ENCODE assay signal across 28 mouse cellular contexts in the genomic region with DNA sequence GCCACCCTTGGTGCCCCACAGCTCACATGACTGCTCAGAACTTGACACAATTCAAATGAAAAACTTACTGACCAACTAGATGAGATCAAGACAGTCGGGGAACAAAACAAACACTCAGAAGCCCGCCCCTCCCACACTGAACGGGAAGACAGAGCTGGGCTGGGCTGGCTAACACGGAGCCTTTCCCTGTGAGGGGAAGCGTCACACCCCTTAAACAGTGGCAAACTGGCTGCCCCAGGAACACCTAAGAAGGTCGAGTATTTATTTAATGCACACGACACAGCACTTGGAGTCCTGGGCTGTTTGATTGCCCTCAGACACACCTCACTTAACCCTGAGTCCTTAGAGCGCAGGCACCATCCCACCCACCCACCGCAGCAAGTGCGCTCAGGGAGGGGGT. TPM values are rescaled to one million over a fixed set of nuclear protein-coding genes. Genes with fewer than 3 reads are reported as not detected.
DNase-seq lines count a peak whose midpoint lies in the region; ATAC-seq and TF ChIP-seq lines count a peak whose summit lies in the region.
"Had no signal": no experiment of that assay in that cellular context is flagged by ENCODE, and none has a peak within 500 bp of the region (broad histone marks: within the 10 kb centered on the region; RNA-seq: fewer than 3 reads in every experiment).

No protein-coding gene starts in this region.

- H3K36me3 ChIP-seq in stomach, embryonic 15.5 days, result peaks cover 64% of the 10 kb centered on the region
- H3K36me3 ChIP-seq in hindbrain, postnatal 0 days (ENCODE audit: insufficient read depth, low read length), result peaks cover 75% of the 10 kb centered on the region

- H3K4me3 ChIP-seq in stomach, embryonic 15.5 days (replicated peaks), result no peak overlapping the region
- no peak overlapping the region for H3K4me3 ChIP-seq in hindbrain, postnatal 0 days (ENCODE audit: low read length)
- H3K4me3 ChIP-seq: embryonic facial prominence, embryonic 10.5 days; hindbrain, embryonic 13.5 days; limb, embryonic 12.5 days; midbrain, embryonic 10.5 days had no signal

- WGBS in stomach, embryonic 15.5 days, result 67% methylated on average over 10 of the region's 10 CpGs
- 79% methylated on average over 10 of the region's 10 CpGs for WGBS in hindbrain, postnatal 0 days

- no peak for TF ChIP-seq CTCF in hindbrain, postnatal 0 days (IDR thresholded peaks at IDR 0.05; ENCODE audit: low read depth)

- peak; percentile 93 for ATAC-seq in stomach, embryonic 15.5 days (ENCODE audit: insufficient read depth, low FRiP score, low read depth)
- ATAC-seq in hindbrain, postnatal 0 days, result no peak
- ATAC-seq: CD4-positive, CD25-positive, alpha-beta regulatory T cell, adult 4 months; forebrain, embryonic 16.5 days; inflammation-experienced regulatory T-cells, adult 6 months had no signal

- H3K9me3 ChIP-seq in stomach, embryonic 15.5 days, result no peaks in the 10 kb centered on the region
- no peaks in the 10 kb centered on the region for H3K9me3 ChIP-seq in hindbrain, postnatal 0 days (ENCODE audit: low read length)
- H3K9me3 ChIP-seq: embryonic facial prominence, embryonic 10.5 days; hindbrain, embryonic 13.5 days; limb, embryonic 12.5 days; midbrain, embryonic 10.5 days had no signal

- no peak overlapping the region for H3K4me2 ChIP-seq in stomach, embryonic 15.5 days
- no peak overlapping the region for H3K4me2 ChIP-seq in hindbrain, postnatal 0 days (ENCODE audit: low read depth, low read length)
- H3K4me2 ChIP-seq: heart, embryonic 11.5 days; hindbrain, embryonic 13.5 days; limb, embryonic 12.5 days; liver, embryonic 11.5 days had no signal

- H3K9ac ChIP-seq in stomach, embryonic 15.5 days, result no peak overlapping the region
- no peak overlapping the region for H3K9ac ChIP-seq in hindbrain, postnatal 0 days (replicated peaks; ENCODE audit: low read length)
- H3K9ac ChIP-seq: hindbrain, embryonic 13.5 days; limb, embryonic 12.5 days had no signal

- H3K27ac ChIP-seq in stomach, embryonic 15.5 days, result peak overlapping the region; percentile 76
- H3K27ac ChIP-seq in hindbrain, postnatal 0 days, result no peak overlapping the region
- H3K27ac ChIP-seq: embryonic facial prominence, embryonic 10.5 days; hindbrain, embryonic 13.5 days; limb, embryonic 12.5 days; macrophage; midbrain, embryonic 10.5 days had no signal

- DNase-seq in ZHBTc4 (ENCODE audit: low read depth, low spot score) (peak; percentile 53), adipocyte (ENCODE audit: low spot score) (no peak)
- peak; percentile 91 to 94 for DNase-seq in lung, adult 18-20 months
- peak; percentile 81 for DNase-seq in lung, postnatal 10 days
- DNase-seq in hindbrain, postnatal 0 days (ENCODE audit: low spot score), result no peak
- no peak for DNase-seq in kidney, postnatal 4 days
- DNase-seq: cerebellum, adult 11-12 months; cerebellum, postnatal 10 days; gastrocnemius, postnatal 10 days; heart, adult 11 months; kidney, postnatal 25 days; thymus, postnatal 14 days had no signal

- no peaks in the 10 kb centered on the region for H3K4me1 ChIP-seq in stomach, embryonic 15.5 days
- H3K4me1 ChIP-seq in hindbrain, postnatal 0 days (ENCODE audit: insufficient read depth, low read length), result no peaks in the 10 kb centered on the region
- H3K4me1 ChIP-seq: embryonic facial prominence, embryonic 10.5 days; hindbrain, embryonic 13.5 days; limb, embryonic 12.5 days; midbrain, embryonic 10.5 days had no signal

- no peaks in the 10 kb centered on the region for H3K27me3 ChIP-seq in stomach, embryonic 15.5 days (replicated peaks)
- H3K27me3 ChIP-seq in hindbrain, postnatal 0 days (ENCODE audit: insufficient read depth, low read length), result no peaks in the 10 kb centered on the region
- H3K27me3 ChIP-seq: hindbrain, embryonic 13.5 days; limb, embryonic 12.5 days had no signal

RNA-seq across cellular contexts. Expression of gene Ccz1, which starts 22.0 kb away (rescaled TPM):
- polyA plus RNA-seq in stomach, embryonic 15.5 days (2015; fragmentation: Nextera tagmentation; extraction: Ambion mirVana), result 68.4 and 76.6 TPM in 2 replicates
- total RNA-seq in hindbrain, postnatal 0 days (2014; rRNA removed), result 38.7 and 52.0 TPM in 2 replicates
- 71.2 and 74.8 TPM in 2 replicates for polyA plus RNA-seq in hindbrain, postnatal 0 days (2015; fragmentation: Nextera tagmentation; extraction: Ambion mirVana)

RNA-seq across cellular contexts. Expression of gene Ocm, which starts 33.8 kb away (rescaled TPM):
- polyA plus RNA-seq in stomach, embryonic 15.5 days (2015; fragmentation: Nextera tagmentation; extraction: Ambion mirVana), result not detected in 2 replicates
- not detected in 2 replicates for total RNA-seq in hindbrain, postnatal 0 days (2014; rRNA removed)
- 0.39 and 0.54 TPM in 2 replicates for polyA plus RNA-seq in hindbrain, postnatal 0 days (2015; fragmentation: Nextera tagmentation; extraction: Ambion mirVana)
- total RNA-seq: adrenal gland, adult 2 months; adrenal gland, postnatal 4 days; gastrocnemius, postnatal 10 days; heart, postnatal 25 days; midbrain, postnatal 0 days had no signal
- polyA plus RNA-seq: adrenal gland, adult 2 months; CD4-positive, CD25-positive, alpha-beta regulatory T cell, adult 4 months; embryonic facial prominence, embryonic 10.5 days; forebrain, embryonic 16.5 days; heart, embryonic 11.5 days; hindbrain, embryonic 13.5 days; inflammation-experienced regulatory T-cells, adult 6 months; limb, embryonic 12.5 days; liver, embryonic 11.5 days; macrophage; midbrain, embryonic 10.5 days; neural tube, embryonic 14.5 days had no signal

RNA-seq across cellular contexts. Expression of gene Rsph10b, which starts 59.8 kb away (rescaled TPM):
- 0.43 and 0.48 TPM in 2 replicates for polyA plus RNA-seq in stomach, embryonic 15.5 days (2015; fragmentation: Nextera tagmentation; extraction: Ambion mirVana)
- total RNA-seq in hindbrain, postnatal 0 days (2014; rRNA removed), result 3.9 and 5.0 TPM in 2 replicates
- polyA plus RNA-seq in hindbrain, postnatal 0 days (2015; fragmentation: Nextera tagmentation; extraction: Ambion mirVana), result 5.6 TPM in 2 replicates
- polyA plus RNA-seq: macrophage had no signal

Comparison
In these comparisons a context has a peak if more than half of its experiments do, and no peak if none do; other contexts are left out.
1. DNase-seq: peak in ZHBTc4 (single experiment), lung, adult 18-20 months (2 of 2) and lung, postnatal 10 days (single experiment); none in hindbrain, postnatal 0 days (single experiment), adipocyte (single experiment) and kidney, postnatal 4 days (0 of 2).